In the genomic region with DNA sequence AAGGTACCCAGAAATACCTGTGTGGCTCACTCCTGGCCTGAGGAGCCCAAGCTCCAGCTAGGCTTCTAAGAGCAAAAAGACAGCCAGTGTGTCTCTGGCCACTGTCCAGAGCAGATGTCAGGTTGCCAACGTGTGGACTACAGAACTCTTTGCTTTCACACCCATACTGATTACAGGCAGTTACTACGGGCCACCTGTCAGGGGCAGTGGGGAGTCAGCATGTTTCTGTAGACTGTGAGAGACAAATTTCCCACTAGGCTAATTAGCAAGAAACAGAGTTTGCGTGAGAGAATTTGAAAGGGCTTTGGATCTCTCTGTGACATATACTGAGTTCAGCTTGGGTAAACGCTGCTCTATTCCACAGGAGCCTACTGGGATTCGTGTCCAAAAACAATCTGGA, we compare ENCODE assay signal across 12 mouse cellular contexts.
A peak's percentile ranks its signal among the peaks of the same experiment; 100 is the strongest.
DNase-seq lines count a peak whose midpoint lies in the region; ATAC-seq and TF ChIP-seq lines count a peak whose summit lies in the region.
"Had no signal": no experiment of that assay in that cellular context is flagged by ENCODE, and none has a peak within 500 bp of the region (broad histone marks: within the 10 kb centered on the region; RNA-seq: fewer than 3 reads in every experiment).

No protein-coding gene starts in this region.

- no peak for ATAC-seq in heart, embryonic 12.5 days (ENCODE audit: insufficient number of reproducible peaks, low FRiP score)
- no peak for ATAC-seq in megakaryocyte, adult 5-6 weeks (ENCODE audit: poor library complexity, severe bottlenecking)
- ATAC-seq: hindbrain, embryonic 16.5 days had no signal

- peak; percentile 38 for TF ChIP-seq CTCF in heart, adult 2 months (IDR thresholded peaks at IDR 0.05)

- no peaks in the 10 kb centered on the region for H3K79me2 ChIP-seq in heart, adult 2 months (replicated peaks; ENCODE audit: control insufficient read depth, insufficient read depth, low read length)

- H3K9me3 ChIP-seq in heart, embryonic 12.5 days (replicated peaks): no peaks in the 10 kb centered on the region
- H3K9me3 ChIP-seq: limb, embryonic 15.5 days had no signal

- no peaks in the 10 kb centered on the region for H3K36me3 ChIP-seq in heart, adult 2 months (ENCODE audit: control insufficient read depth, insufficient read depth, low read length)
- no peaks in the 10 kb centered on the region for H3K36me3 ChIP-seq in heart, embryonic 12.5 days
- H3K36me3 ChIP-seq: limb, embryonic 15.5 days had no signal

- no peak for TF ChIP-seq EP300 in heart, adult 2 months (IDR thresholded peaks at IDR 0.05; ENCODE audit: insufficient read depth, low read depth, low read length)

- no peak for TF ChIP-seq POLR2A in heart, adult 2 months (IDR thresholded peaks at IDR 0.05; ENCODE audit: insufficient read depth, low read depth, low read length)

- DNase-seq in heart, adult 2 months: no peak
- DNase-seq in retina, postnatal 1 day: peak; percentile 19
- no peak for DNase-seq in retina, embryonic 14.5 days (ENCODE audit: low spot score)
- peak; percentile 68 for DNase-seq in cerebellum, adult 9-10 months
- DNase-seq in skeletal muscle tissue, adult 2 months (ENCODE audit: low read depth, low spot score): peak; percentile 4
- DNase-seq: kidney, postnatal 36 days; lung, postnatal 4 days; thymus, postnatal 4 days had no signal

- H3K9ac ChIP-seq in heart, adult 2 months (ENCODE audit: low read depth, low read length): no peak overlapping the region
- no peak overlapping the region for H3K9ac ChIP-seq in heart, embryonic 12.5 days
- H3K9ac ChIP-seq: limb, embryonic 15.5 days had no signal

- 32% methylated on average over 5 of the region's 5 CpGs for WGBS in heart, adult 2 months
- WGBS in heart, embryonic 12.5 days: 58% methylated on average over 5 of the region's 5 CpGs

- intact Hi-C loops in heart, adult 2 months (cut with DNase I): no loop called here

- H3K27ac ChIP-seq in heart, adult 2 months: no peak overlapping the region
- H3K27ac ChIP-seq in heart, embryonic 12.5 days (ENCODE audit: poor library complexity, severe bottlenecking): no peak overlapping the region
- H3K27ac ChIP-seq: limb, embryonic 15.5 days had no signal

- H3K4me3 ChIP-seq in heart, adult 2 months: no peak overlapping the region
- H3K4me3 ChIP-seq in heart, embryonic 12.5 days: no peak overlapping the region
- H3K4me3 ChIP-seq: limb, embryonic 15.5 days had no signal

- H3K27me3 ChIP-seq in heart, adult 2 months (ENCODE audit: control insufficient read depth, insufficient read depth, low read length): no peaks in the 10 kb centered on the region
- no peaks in the 10 kb centered on the region for H3K27me3 ChIP-seq in heart, embryonic 12.5 days (replicated peaks)
- H3K27me3 ChIP-seq: limb, embryonic 15.5 days had no signal

- no peaks in the 10 kb centered on the region for H3K4me1 ChIP-seq in heart, adult 2 months (ENCODE audit: control insufficient read depth, insufficient read depth, low read length)
- peaks cover 9% of the 10 kb centered on the region for H3K4me1 ChIP-seq in heart, embryonic 12.5 days (replicated peaks)
- H3K4me1 ChIP-seq: limb, embryonic 15.5 days had no signal

- no peak overlapping the region for H3K4me2 ChIP-seq in heart, embryonic 12.5 days
- H3K4me2 ChIP-seq: limb, embryonic 15.5 days had no signal

Comparison
In these comparisons a context has a peak if more than half of its experiments do, and no peak if none do; other contexts are left out.
1. DNase-seq: peak in retina, postnatal 1 day (single experiment), cerebellum, adult 9-10 months (single experiment) and skeletal muscle tissue, adult 2 months (single experiment); none in heart, adult 2 months (0 of 2) and retina, embryonic 14.5 days (single experiment).